ENCODE assay signal across 10 mouse cellular contexts in genomic region chr19:32869053-32869680, GRCm38 (mm10).
DNase-seq lines count a peak whose midpoint lies in the region; ATAC-seq and TF ChIP-seq lines count a peak whose summit lies in the region.
"Had no signal": no experiment of that assay in that cellular context is flagged by ENCODE, and none has a peak within 500 bp of the region (broad histone marks: within the 10 kb centered on the region; RNA-seq: fewer than 3 reads in every experiment).

No protein-coding gene starts in this region.

- intact Hi-C loops in left cerebral cortex, adult 2 months (cut with DNase I): no loop called here

- no peak for TF ChIP-seq EP300 in liver, postnatal 0 days (IDR thresholded peaks at IDR 0.05; ENCODE audit: low read depth)

- H3K27me3 ChIP-seq in liver, postnatal 0 days (ENCODE audit: insufficient read depth, low read length): no peaks in the 10 kb centered on the region
- H3K27me3 ChIP-seq: embryonic facial prominence, embryonic 12.5 days had no signal

- no peaks in the 10 kb centered on the region for H3K9me3 ChIP-seq in liver, postnatal 0 days (ENCODE audit: low read length)
- H3K9me3 ChIP-seq: embryonic facial prominence, embryonic 12.5 days; liver, embryonic 15.5 days had no signal

- 24% methylated on average over 10 of the region's 10 CpGs for WGBS in liver, postnatal 0 days (ENCODE audit: insufficient replicate concordance)

- peak; percentile 21; the same call in 1 of the 2 replicates for ATAC-seq in liver, postnatal 0 days

- peak overlapping the region; percentile 39; the same call in 1 of the 2 replicates for H3K4me2 ChIP-seq in liver, postnatal 0 days (ENCODE audit: low read depth, low read length)
- H3K4me2 ChIP-seq: embryonic facial prominence, embryonic 12.5 days; hindbrain, embryonic 14.5 days; liver, embryonic 15.5 days had no signal

- DNase-seq in layer of hippocampus, adult 9-11 months: peak; percentile 9
- no peak for DNase-seq in layer of hippocampus, adult 8-10 months (ENCODE audit: low spot score in 2 of 2)
- DNase-seq in adipocyte (ENCODE audit: low spot score): peak; percentile 52
- DNase-seq in liver, postnatal 0 days: peak; percentile 34
- peak; percentile 55 for DNase-seq in thymus, postnatal 0 days (ENCODE audit: low spot score)
- DNase-seq in cerebellum, postnatal 36 days: no peak
- DNase-seq in left cerebral cortex, adult 2 months (ENCODE audit: extremely low spot score in 1 of 2, low spot score in 2 of 2): no peak

- peaks cover 7% of the 10 kb centered on the region for H3K4me1 ChIP-seq in liver, postnatal 0 days (ENCODE audit: insufficient read depth)

- TF ChIP-seq CTCF in liver, postnatal 0 days (IDR thresholded peaks at IDR 0.05; ENCODE audit: low read depth): no peak
- TF ChIP-seq CTCF in left cerebral cortex, adult 2 months (IDR thresholded peaks at IDR 0.05): no peak

- H3K27ac ChIP-seq in liver, postnatal 0 days (ENCODE audit: low read depth): no peak overlapping the region
- no peak overlapping the region for H3K27ac ChIP-seq in left cerebral cortex, adult 2 months
- H3K27ac ChIP-seq: embryonic facial prominence, embryonic 12.5 days; hindbrain, embryonic 14.5 days; liver, embryonic 15.5 days had no signal

- no peak overlapping the region for H3K4me3 ChIP-seq in liver, postnatal 0 days (ENCODE audit: low read depth, low read length)
- no peak overlapping the region for H3K4me3 ChIP-seq in left cerebral cortex, adult 2 months
- H3K4me3 ChIP-seq: embryonic facial prominence, embryonic 12.5 days; liver, embryonic 15.5 days had no signal

- H3K36me3 ChIP-seq in liver, postnatal 0 days (replicated peaks; ENCODE audit: insufficient read depth, low read length): no peaks in the 10 kb centered on the region
- H3K36me3 ChIP-seq: embryonic facial prominence, embryonic 12.5 days; liver, embryonic 15.5 days had no signal

- no peak overlapping the region for H3K9ac ChIP-seq in liver, postnatal 0 days (replicated peaks)
- H3K9ac ChIP-seq: embryonic facial prominence, embryonic 12.5 days; hindbrain, embryonic 14.5 days; liver, embryonic 15.5 days had no signal

Comparison
In these comparisons a context has a peak if more than half of its experiments do, and no peak if none do; other contexts are left out.
1. DNase-seq: peak in layer of hippocampus, adult 9-11 months (single experiment), adipocyte (single experiment), liver, postnatal 0 days (single experiment) and thymus, postnatal 0 days (single experiment); none in layer of hippocampus, adult 8-10 months (0 of 2), cerebellum, postnatal 36 days (0 of 2) and left cerebral cortex, adult 2 months (0 of 2).